Mouse (Mus musculus) embryonic facial prominence, embryonic 11.5 days (tissue): ENCODE measurements around the gene Klk10. TPM values are rescaled to one million over a fixed set of nuclear protein-coding genes. Genes with fewer than 3 reads are reported as not detected.

Experiments used
- ATAC-seq: fragments of 200-750 bp; cut with Nextera tagmentation; replicated peaks from 2 replicates; pipeline ENCODE4 v1.8.0; 2017; ENCODE audit warnings: low read depth; ENCODE audit not compliant: insufficient number of reproducible peaks, low FRiP score, low TSS enrichment
- DNase-seq: peaks from one replicate; pipeline ENCODE4 v3.0.0-alpha.2; 2015; ENCODE audit warnings: low spot score
- H3K27ac ChIP-seq: fragments of 300-500 bp; sonication (generic); replicated peaks from 2 replicates; pipeline ENCODE4 v1.5.1; 2014; ENCODE audit warnings: mild to moderate bottlenecking, low read depth, low read length, control low read depth
- H3K27me3 ChIP-seq: fragments of 300-500 bp; sonication (generic); 2 replicates; pipeline ENCODE4 v1.6.1; 2014; ENCODE audit warnings: mild to moderate bottlenecking, low read length, moderate library complexity, mixed read lengths; ENCODE audit not compliant: control insufficient read depth, insufficient read depth
- H3K36me3 ChIP-seq: fragments of 300-500 bp; sonication (generic); replicated peaks from 2 replicates; pipeline ENCODE4 v1.6.1; 2014; ENCODE audit warnings: low read depth, mild to moderate bottlenecking, low read length, moderate library complexity, mixed read lengths; ENCODE audit not compliant: control insufficient read depth, insufficient read depth
- H3K4me1 ChIP-seq: fragments of 300-500 bp; sonication (generic); 2 replicates; pipeline ENCODE4 v1.6.1; 2014; ENCODE audit warnings: low read length, mixed read lengths; ENCODE audit not compliant: control insufficient read depth, insufficient read depth
- H3K4me2 ChIP-seq: fragments of 300-500 bp; sonication (generic); 2 replicates; pipeline ENCODE4 v1.6.1; 2014; ENCODE audit warnings: low read depth, mild to moderate bottlenecking, control low read depth, low read length, moderate library complexity
- H3K4me3 ChIP-seq: fragments of 300-500 bp; sonication (generic); 2 replicates; pipeline ENCODE4 v1.5.1; 2014; ENCODE audit warnings: low read depth, low read length, control low read depth
- H3K9ac ChIP-seq: fragments of 300-500 bp; sonication (generic); replicated peaks from 2 replicates; pipeline ENCODE4 v1.6.1; 2014; ENCODE audit warnings: mild to moderate bottlenecking, control low read depth, low read length
- H3K9me3 ChIP-seq: fragments of 300-500 bp; sonication (generic); replicated peaks from 2 replicates; pipeline ENCODE4 v1.6.1; 2016; ENCODE audit warnings: mild to moderate bottlenecking, low read length, inconsistent platforms, mixed read lengths; ENCODE audit not compliant: control insufficient read depth
- WGBS: fragments of 180-500 bp; shearing (Covaris S2); extraction: QIAGEN DNeasy Blood & Tissue Kit; methylation state at CpG from one replicate; pipeline ENCODE4 v1.1.7; 2014; 5-methylcytosine and 5-hydroxymethylcytosine counted together
- polyA plus RNA-seq: library from polyadenylated mRNA; unstranded; fragments of >200 nt; fragmentation: Nextera tagmentation; extraction: Ambion mirVana; gene quantifications from 2 replicates; pipeline ENCODE4 v1.2.1, GENCODE M21; 2014

Gene Klk10
- polyA plus RNA-seq, 1 experiment from 2014 or later: 0.15 TPM

- no peak overlapping the region for H3K4me2 ChIP-seq
- H3K4me1 ChIP-seq: no peaks in the 10 kb centered on the region
- no peak overlapping the region for H3K4me3 ChIP-seq
- DNase-seq (no peak), ATAC-seq (no peak)
- 84% methylated on average over 11 of the region's 11 CpGs for WGBS
- H3K27ac ChIP-seq: no peak overlapping the region
- H3K9me3 ChIP-seq: no peaks in the 10 kb centered on the region
- no peaks in the 10 kb centered on the region for H3K36me3 ChIP-seq
- no peaks in the 10 kb centered on the region for H3K27me3 ChIP-seq
- no peak overlapping the region for H3K9ac ChIP-seq
Observed at GRCm38 (mm10) chr7:43781541-43781940, 706 bp downstream of the Klk10 start.

DNA sequence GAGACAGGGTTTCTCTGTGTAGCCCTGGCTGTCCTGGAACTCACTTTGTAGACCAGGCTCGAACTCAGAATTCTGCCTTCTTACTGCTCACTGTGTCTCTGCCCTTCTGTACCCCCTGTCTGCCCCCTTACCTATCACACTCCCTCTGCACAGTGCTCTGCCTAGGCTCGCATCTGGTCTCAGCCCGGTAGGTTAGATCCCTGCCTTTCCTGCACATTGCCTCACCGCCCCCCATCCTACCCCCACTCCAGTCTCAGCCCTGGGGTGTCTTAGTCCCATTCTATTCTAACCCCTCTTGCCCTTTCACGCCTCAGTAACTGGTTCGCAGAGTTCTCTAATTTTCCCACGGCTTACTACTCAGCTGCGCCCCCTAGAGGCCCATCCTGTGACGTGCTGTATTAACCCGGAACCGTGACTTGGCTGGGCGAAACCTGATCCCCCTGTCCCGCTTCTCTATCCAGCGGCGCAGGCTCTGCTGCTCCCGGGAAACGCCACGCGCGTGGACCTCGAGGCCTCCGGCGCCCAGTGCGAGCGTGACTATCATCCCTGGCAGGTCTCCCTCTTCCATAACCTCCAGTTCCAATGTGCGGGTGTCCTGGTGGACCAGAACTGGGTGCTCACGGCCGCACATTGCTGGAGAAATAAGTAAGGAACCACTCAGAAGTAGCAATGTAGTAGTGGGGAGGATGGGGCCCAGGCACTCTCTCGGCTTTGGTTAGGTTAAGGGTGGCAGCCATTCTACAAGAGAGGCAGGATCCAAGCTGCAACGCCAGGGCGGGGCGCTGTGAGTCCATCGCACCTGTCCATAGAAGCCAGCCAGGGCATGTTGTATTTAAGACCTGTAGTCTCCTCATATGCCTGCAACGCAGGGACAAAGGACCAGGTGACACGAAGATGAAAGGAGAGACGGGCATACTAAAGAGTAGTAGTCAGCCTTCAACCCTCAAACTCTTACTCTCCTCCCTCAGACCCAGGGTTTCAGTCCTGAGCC lies 1.7 kb downstream of the Klk10 start:
- DNase-seq (peak; percentile 91), ATAC-seq (peak; percentile 82)
- Histone ChIP-seq H3K36me3 (no peaks in the 10 kb centered on the region), H3K4me1 (no peaks in the 10 kb centered on the region), H3K4me2 (peak overlapping the region; percentile 53), H3K27ac (no peak overlapping the region), H3K27me3 (no peaks in the 10 kb centered on the region), H3K9me3 (no peaks in the 10 kb centered on the region), H3K9ac (peak overlapping the region; percentile 29), H3K4me3 (peak overlapping the region; percentile 7; the same call in 1 of the 2 replicates)
- WGBS: 7% methylated on average over 36 of the region's 36 CpGs

DNA sequence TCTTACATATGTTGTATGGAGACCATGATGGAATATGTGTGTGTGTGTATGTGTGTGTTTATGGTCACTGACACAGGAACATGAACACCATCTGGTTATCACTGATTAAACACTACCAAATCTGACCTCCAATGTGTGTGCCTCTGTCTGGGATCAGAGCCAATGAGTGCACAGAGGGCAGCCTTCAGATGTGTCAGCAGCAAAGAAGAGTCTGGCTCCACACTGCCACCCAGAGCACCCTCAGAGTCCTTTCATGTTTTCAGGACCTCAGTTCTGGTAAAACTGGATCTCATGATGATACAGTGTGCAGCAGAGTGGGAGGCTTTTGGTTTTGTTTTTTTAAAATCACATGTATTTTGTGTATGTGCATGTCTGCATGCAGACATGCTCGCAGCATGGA lies 4.5 kb downstream of the Klk10 start:
- H3K4me2 ChIP-seq: no peak overlapping the region
- no peaks in the 10 kb centered on the region for H3K36me3 ChIP-seq
- DNase-seq (no peak), ATAC-seq (no peak)
- no peak overlapping the region for H3K27ac ChIP-seq
- no peak overlapping the region for H3K9ac ChIP-seq
- H3K27me3 ChIP-seq: no peaks in the 10 kb centered on the region
- H3K4me1 ChIP-seq: no peaks in the 10 kb centered on the region
- no peak overlapping the region for H3K4me3 ChIP-seq
- no peaks in the 10 kb centered on the region for H3K9me3 ChIP-seq
- WGBS: 90% methylated on average over 1 of the region's 1 CpGs

GRCm38 (mm10) chr7:43788096-43788495 lies 7.3 kb downstream of the Klk10 start:
- H3K4me3 ChIP-seq: no peak overlapping the region
- no peak for DNase-seq
- H3K9ac ChIP-seq: no peak overlapping the region
- no peak overlapping the region for H3K4me2 ChIP-seq
- H3K4me1 ChIP-seq: no peaks in the 10 kb centered on the region
- H3K9me3 ChIP-seq: no peaks in the 10 kb centered on the region
- no peak for ATAC-seq
- no peaks in the 10 kb centered on the region for H3K27me3 ChIP-seq
- WGBS: 71% methylated on average over 3 of the region's 3 CpGs
- no peaks in the 10 kb centered on the region for H3K36me3 ChIP-seq
- H3K27ac ChIP-seq: no peak overlapping the region

GRCm38 (mm10) chr7:43789295-43789694 lies 8.5 kb downstream of the Klk10 start:
- ATAC-seq (no peak), DNase-seq (no peak)
- Histone ChIP-seq H3K4me2 (no peak overlapping the region), H3K4me1 (no peaks in the 10 kb centered on the region), H3K9ac (no peak overlapping the region), H3K36me3 (no peaks in the 10 kb centered on the region), H3K27ac (no peak overlapping the region), H3K27me3 (no peaks in the 10 kb centered on the region), H3K9me3 (no peaks in the 10 kb centered on the region), H3K4me3 (no peak overlapping the region)
- WGBS: 67% methylated on average over 2 of the region's 2 CpGs

GRCm38 (mm10) chr7:43791591-43791990 lies 10.8 kb downstream of the Klk10 start, which contains the start of gene Klk9:
Gene Klk9 (plus strand): TSS chr7:43791891.
- WGBS: 81% methylated on average over 7 of the region's 7 CpGs
- no peak within 1 kb of the TSS for H3K4me2 ChIP-seq
- DNase-seq (no peak), ATAC-seq (no peak)
- H3K36me3 ChIP-seq: no peaks in the 10 kb centered on the region
- H3K4me1 ChIP-seq: no peaks in the 10 kb centered on the region
- no peaks in the 10 kb centered on the region for H3K9me3 ChIP-seq
- no peak within 1 kb of the TSS for H3K4me3 ChIP-seq
- H3K9ac ChIP-seq: no peak within 1 kb of the TSS
- H3K27ac ChIP-seq: no peak within 1 kb of the TSS
- H3K27me3 ChIP-seq: peaks cover 6% of the 10 kb centered on the region; the same call in 1 of the 2 replicates

DNA sequence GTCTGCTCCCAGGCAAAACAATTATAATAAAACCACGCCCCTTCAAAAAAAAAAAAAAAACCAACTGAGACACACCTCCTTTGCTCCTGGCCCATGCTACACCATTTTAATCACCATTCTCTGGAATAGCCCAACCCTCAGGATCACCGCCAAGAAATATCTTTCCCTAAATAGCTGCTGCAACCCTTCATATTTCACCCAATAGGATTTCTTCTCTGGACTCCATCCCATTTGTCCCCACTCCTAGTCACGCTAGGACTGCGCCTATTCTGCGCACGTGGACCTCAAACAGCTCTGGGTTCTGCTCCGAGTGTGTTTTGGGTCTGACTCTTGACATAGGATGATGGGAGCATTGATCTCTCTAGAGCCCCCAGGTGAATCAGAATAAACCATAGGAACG lies 15.5 kb downstream of the Klk10 start:
- DNase-seq (no peak), ATAC-seq (no peak)
- peak overlapping the region; percentile 61 for H3K4me2 ChIP-seq
- peak overlapping the region; percentile 42 for H3K4me3 ChIP-seq
- H3K9me3 ChIP-seq: no peaks in the 10 kb centered on the region
- H3K27ac ChIP-seq: no peak overlapping the region
- no peak overlapping the region for H3K9ac ChIP-seq
- peaks cover 6% of the 10 kb centered on the region; the same call in 1 of the 2 replicates for H3K27me3 ChIP-seq
- H3K4me1 ChIP-seq: no peaks in the 10 kb centered on the region
- 9% methylated on average over 8 of the region's 8 CpGs for WGBS
- no peaks in the 10 kb centered on the region for H3K36me3 ChIP-seq

DNA sequence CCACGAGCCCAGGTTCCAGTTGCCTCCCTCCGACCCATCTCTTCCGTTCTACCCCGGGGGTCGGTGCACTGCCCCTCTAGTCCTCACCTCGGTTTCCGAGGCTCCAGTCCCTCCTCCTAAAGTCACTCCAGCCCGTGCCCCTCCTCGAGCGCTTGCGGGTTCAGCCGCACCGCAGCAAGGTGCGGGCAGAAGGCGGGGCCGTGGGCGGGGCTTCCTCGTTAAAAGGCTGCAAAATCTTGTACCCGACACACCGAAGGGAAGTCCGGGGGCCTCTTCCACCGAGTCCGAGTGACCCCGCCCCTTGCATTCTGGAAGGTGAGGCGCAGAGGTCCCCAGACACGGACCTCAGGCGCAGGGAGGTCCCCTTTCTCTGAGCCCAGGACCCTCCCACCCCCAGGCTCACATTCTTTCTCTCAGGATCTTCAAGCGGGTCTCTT lies 16.5 kb downstream of the Klk10 start, which contains the start of gene Klk8:
Gene Klk8, plus strand, starts transcription at position 245 of the 437 bp plus-strand sequence.
- peak within 1 kb of the TSS; percentile 42 for H3K4me3 ChIP-seq
- peak within 1 kb of the TSS; percentile 43 for H3K9ac ChIP-seq
- peaks cover 6% of the 10 kb centered on the region; the same call in 1 of the 2 replicates for H3K27me3 ChIP-seq
- DNase-seq (peak; percentile 41), ATAC-seq (no peak)
- no peaks in the 10 kb centered on the region for H3K36me3 ChIP-seq
- H3K27ac ChIP-seq: no peak within 1 kb of the TSS
- under 1% methylated on average over 27 of the region's 28 CpGs for WGBS
- H3K4me2 ChIP-seq: peak within 1 kb of the TSS; percentile 61
- H3K4me1 ChIP-seq: no peaks in the 10 kb centered on the region
- H3K9me3 ChIP-seq: no peaks in the 10 kb centered on the region
